Mouse (Mus musculus) urinary bladder, postnatal 10 days (tissue): ENCODE data around the gene Zscan12.

ENCODE experiments used
- DNase-seq: peaks from one replicate; pipeline ENCODE4 v3.0.0; 2022; ENCODE audit warnings: low spot score

The Zscan12 gene

DNA sequence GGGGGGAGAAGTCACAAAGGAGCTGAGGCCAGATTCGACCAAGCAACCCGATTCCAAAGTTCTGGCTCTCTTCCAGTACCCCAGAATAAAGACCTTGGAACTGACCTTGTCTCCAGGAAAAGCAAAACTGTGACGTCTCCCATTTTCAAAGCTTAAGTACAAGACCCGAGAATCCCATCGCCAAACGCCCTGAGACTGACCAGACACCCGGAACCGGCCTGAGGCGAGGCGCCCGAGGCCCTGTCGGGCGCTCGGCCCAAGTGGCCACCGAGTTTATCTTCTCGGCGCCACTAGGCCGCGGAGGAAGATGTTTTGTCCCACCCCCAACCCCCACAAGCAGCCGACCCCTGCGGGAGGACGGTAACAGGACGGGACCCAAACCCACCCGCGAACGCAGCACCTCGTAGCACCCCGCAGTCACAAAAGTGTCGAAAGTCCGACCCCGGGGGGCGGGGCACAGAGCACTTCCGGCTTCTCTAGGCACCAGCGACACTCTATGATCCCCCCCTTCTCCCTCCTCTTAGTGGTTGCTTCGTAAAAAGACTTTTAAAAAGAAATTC, 39.7 kb downstream of the Zscan12 start, which contains the start of gene Zkscan3:
Gene Zkscan3, minus strand, starts transcription at position 469 of the 560 bp plus-strand sequence.
- peak; percentile 25 for DNase-seq

DNA sequence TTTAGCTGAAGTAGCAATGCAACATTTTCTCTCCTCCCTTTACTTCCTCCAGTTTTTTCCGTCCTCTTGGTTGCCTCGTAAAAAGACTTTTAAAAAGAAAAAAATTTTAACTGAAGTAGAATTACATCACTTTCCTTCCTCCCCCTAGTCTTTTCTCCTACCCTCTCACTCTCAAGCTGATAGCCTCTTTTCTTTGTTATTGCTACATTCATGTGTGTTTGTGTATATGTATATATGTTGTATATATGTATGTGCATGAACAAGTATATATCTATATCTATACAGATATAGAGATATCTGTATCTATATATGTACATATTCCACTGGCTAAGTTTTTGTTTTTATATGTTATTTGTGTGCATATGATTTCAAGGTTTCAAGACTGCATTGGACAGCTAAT, 40.2 kb downstream of the Zscan12 start:
- DNase-seq = no peak

- no peak for DNase-seq
Measured at GRCm38 (mm10) chr13:21407341-21407740, 44.7 kb downstream of the Zscan12 start.

- DNase-seq = peak; percentile 36
Measured at GRCm38 (mm10) chr13:21407969-21408804, 45.6 kb downstream of the Zscan12 start.

DNA sequence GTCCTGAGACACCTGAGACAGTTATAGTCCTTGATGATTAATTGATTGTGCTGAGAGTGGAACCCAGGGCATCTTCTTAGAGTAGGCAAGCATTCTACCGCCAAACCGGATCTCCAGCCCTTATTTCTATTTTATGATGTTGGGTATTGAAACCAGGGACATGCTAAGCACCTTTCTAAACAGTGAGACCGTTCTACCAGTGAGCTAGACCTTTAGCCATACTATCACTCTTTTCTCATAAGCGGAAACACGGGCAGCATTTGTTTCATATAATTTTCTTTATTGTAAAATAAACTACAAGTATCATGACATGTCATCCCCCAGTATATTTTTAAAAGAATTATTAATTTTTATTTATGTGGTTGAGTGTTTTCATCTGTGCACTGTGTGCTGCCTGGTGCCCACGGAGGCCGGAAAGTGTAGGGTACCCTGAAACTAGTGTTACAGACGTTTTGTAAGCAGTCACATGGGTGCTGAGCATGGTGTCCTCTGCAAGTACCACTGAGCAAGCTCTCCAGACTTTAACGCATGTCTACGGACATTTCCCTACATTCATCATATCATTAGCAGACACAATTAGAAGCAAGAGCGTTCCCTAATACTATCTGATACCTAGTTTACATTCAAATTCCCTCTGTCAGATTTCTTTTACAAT, 46.3 kb downstream of the Zscan12 start:
- no peak for DNase-seq

DNA sequence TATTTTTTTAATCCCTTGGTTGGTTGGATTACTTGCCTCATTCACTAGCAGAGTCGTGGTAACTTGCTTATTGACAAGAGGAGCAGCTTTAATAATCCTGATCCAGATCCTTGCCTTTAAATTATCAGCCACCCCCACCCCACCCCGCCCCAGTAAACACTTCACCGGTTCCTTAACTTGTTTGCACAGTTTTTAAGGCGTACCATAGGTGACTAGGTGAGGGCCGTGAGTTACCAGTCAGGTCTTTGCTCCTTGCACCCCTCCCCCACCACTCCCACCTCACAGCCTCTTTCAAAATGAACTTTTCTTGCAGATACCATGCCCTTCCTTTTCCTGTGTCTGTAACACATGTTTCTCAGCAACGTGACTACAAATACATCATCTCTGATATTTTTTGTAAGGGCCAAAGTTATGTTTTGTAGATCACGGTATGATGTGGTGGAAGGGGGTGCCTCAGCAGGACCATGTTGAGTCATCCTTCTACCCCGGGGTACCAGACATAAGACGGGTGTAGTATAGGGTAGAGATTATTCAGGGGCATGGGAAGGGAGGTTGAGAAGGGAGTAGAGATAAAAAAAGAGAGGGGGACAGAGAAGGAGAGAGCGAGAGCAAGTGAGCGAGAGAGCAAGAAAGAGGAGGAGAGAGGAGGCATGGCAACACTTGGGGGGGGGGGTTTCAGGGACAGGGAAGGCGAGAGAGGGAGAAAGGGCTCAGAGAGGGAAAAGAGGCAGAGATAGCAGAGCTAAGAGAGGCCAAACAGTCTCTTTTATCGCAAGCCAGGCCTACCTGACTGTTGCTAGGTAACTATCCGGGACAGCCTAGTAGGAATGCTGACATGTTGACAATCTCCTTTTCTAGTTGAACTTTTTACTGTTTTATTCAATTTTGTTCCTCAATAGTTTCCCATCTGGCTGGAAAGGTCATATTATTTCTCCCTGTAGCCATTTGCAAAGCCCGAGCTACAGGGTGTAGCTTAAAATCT, 51.9 kb downstream of the Zscan12 start:
- DNase-seq = no peak

DNA sequence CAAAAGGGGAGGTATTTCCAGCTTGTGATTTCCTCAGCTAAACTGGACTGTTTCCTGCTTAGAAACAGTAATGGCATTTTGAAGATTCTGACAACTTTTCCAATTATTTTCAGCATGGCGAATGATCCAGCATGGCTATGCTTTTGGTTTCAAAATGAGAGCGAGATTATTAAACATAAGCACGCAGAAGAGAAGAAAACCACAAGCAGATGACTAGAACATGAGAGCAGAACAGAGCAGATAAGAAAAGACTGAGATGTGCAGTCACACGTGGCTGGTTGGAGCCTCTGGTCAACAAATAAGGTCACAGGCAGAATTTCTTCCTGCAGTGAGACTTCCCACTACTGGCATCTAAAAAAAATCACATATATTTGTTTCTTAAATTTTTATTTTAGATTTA, 52.6 kb downstream of the Zscan12 start:
- no peak for DNase-seq

GRCm38 (mm10) chr13:21415750-21416149, 53.1 kb downstream of the Zscan12 start:
- no peak for DNase-seq

DNA sequence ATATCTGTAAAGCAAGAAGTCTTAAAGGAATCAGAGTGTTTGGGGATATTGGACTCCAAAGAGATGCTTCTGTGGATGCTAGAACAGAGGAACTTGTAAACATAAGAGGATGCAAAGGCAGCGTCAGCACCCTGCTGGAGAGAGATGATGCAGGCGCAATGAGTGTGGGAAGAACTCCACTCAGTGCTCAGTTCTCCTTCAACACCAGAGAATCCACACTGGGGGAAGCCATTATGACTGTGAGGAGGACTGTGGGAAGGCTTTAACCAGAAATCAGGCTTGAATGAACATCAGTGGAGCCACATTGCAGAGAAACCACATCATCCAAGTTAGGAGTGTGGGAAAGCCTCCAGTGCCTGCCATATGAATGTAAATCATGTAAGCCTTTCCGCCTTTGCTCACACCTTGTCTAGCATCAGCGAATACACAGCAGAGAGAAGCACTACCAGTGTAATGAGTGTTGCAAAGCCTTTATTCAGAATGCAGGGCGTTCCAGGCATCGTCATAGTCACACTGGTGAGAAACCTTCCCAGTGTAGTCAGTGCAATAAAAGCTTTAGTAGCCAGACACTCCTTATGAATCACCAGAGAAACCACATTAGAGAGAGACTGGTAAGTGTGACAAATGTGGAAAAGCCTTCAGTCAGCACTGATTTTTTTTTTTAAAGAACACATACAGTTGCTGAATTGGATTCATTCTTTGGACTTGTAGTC, 54.8 kb downstream of the Zscan12 start:
- no peak for DNase-seq

GRCm38 (mm10) chr13:21418865-21419264, 56.2 kb downstream of the Zscan12 start:
- DNase-seq = no peak
